Mouse (Mus musculus) G1E (cell line): ENCODE data around the gene Ankrd31.

Source experiments
- CTCF ChIP-seq: IDR thresholded peaks from 2 replicates; pipeline ENCODE4 v1.5.1; 2012; ENCODE audit warnings: low read depth, low read length, inconsistent platforms, mixed read lengths
- GATA1 ChIP-seq: IDR thresholded peaks from 2 replicates; pipeline ENCODE4 v1.6.1; 2012; ENCODE audit warnings: borderline replicate concordance, low read length, inconsistent platforms, mixed read lengths
- GATA2 ChIP-seq: IDR thresholded peaks from 2 replicates; pipeline ENCODE4 v1.6.1; 2012; ENCODE audit warnings: low read depth, low read length, inconsistent platforms, borderline replicate concordance
- POLR2AphosphoS5 ChIP-seq: IDR thresholded peaks from 2 replicates; pipeline ENCODE4 v1.6.1; 2012; ENCODE audit warnings: low read depth, low read length, inconsistent platforms; ENCODE audit not compliant: insufficient replicate concordance
- TAL1 ChIP-seq: conservative IDR thresholded peaks from 2 replicates; pipeline ENCODE4 v1.6.1; 2012; ENCODE audit warnings: low read depth, low read length, inconsistent platforms, mixed read lengths

- no peak for TF ChIP-seq CTCF
- TF ChIP-seq POLR2AphosphoS5: no peak
- no peak for TF ChIP-seq TAL1
- no peak for TF ChIP-seq GATA1
- TF ChIP-seq GATA2: no peak
Measured at GRCm38 (mm10) chr13:96729146-96729545, 18.9 kb upstream of the Ankrd31 start.
